Mouse (Mus musculus) heart, postnatal 14 days (tissue): ENCODE data around the gene Irs3. TPM values are rescaled to one million over a fixed set of nuclear protein-coding genes. Genes with fewer than 3 reads are reported as not detected.

Source experiments
- DNase-seq, 2 experiments: peaks; one replicate each; pipeline ENCODE4 v3.0.0; 2021 to 2022
- intact Hi-C: fragments of 180-260 bp; cut with DNase I; formaldehyde crosslinking; loops from one replicate; pipeline ENCODE4 v1.15.1; 2025
- long read RNA-seq, 2 experiments: library from polyadenylated mRNA; stranded (forward); transcript quantifications; one replicate each; pipeline ENCODE4 v2.0.0; 2021
- total RNA-seq, 2 experiments: library from RNA; stranded (reverse); gene quantifications; 2 replicates each; pipeline ENCODE4 v1.2.3; 2021

Irs3 gene
- under 1 TPM; 0.15 to 0.57 TPM for total RNA-seq
- long read RNA-seq, experiment 1, partial matches to known transcripts: 0 of 1 reads
- long read RNA-seq, experiment 1, other reads (novel, unspliced or antisense): 0 of 1 reads
- long read RNA-seq, experiment 2: 0 reads

GRCm38 (mm10) chr5:137645652-137646091, at the start of gene Irs3:
Gene Irs3, minus strand, starts transcription at chr5:137645714.
- DNase-seq: no peak
- intact Hi-C loops: no loop called here

DNA sequence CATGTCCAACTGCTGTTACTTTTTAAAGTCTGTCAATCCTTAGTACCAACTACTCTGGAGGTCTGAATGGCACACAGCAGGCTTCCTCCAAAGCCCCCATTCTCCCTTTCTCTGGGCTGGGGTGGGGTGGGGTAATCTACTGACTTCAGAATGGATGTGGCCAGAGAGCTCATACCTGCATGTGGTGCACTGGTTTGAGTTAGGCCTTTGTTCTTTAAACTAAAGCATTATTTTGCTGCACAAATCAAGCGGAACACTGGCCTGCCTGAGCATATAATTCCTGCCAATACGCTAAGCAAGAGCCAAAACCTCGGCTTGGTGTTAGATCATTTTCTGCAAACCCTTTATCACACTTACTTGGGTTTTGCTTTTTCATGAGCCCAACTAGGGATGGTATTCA, 49.3 kb upstream of the Irs3 start:
- DNase-seq: no peak
- intact Hi-C loops: no loop called here

- DNase-seq: no peak
- intact Hi-C loops: no loop called here
These were observed 46.4 kb upstream of the Irs3 start for GRCm38 (mm10) chr5:137691881-137692280.

DNA sequence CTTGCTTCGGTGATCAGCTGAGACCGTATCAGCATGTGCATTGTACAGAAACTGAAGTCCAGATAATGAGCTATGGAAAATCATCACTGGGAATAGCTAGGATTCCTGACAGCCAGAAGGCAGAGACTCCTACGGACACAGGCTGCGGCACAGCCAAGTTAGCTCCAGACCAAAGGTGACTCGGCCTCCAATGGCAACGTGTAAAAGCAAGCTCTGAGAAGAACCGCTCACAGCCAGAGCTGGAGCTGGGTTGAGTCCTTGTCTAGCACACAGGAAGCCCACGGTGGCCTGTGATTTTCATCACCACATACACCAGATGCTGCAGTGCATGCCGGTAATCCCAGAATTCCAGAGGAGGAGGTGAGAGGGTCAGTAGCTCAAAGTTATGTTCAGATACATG, 45.0 kb upstream of the Irs3 start:
- intact Hi-C loops: no loop called here
- DNase-seq: no peak

DNA sequence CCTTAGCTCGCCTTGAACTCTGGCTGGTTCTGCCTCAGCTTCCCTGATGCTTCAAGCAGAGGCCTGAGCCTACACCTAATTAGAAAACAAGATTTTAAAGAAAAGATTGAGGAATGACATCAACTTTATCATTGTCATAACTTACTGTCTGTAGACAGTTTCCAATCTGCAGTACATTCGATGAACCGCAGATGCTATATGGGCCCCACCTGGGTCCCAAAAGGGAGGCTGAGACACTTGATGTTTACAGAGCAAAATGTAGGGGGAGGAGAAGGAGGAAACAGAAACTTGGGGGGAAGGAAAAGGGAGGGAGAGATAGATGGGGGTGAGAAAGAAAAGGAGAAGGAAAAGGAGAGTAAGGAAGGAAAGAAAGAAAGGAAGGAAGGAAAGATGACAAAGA, 44.5 kb upstream of the Irs3 start:
- DNase-seq: no peak
- intact Hi-C loops: no loop called here

DNA sequence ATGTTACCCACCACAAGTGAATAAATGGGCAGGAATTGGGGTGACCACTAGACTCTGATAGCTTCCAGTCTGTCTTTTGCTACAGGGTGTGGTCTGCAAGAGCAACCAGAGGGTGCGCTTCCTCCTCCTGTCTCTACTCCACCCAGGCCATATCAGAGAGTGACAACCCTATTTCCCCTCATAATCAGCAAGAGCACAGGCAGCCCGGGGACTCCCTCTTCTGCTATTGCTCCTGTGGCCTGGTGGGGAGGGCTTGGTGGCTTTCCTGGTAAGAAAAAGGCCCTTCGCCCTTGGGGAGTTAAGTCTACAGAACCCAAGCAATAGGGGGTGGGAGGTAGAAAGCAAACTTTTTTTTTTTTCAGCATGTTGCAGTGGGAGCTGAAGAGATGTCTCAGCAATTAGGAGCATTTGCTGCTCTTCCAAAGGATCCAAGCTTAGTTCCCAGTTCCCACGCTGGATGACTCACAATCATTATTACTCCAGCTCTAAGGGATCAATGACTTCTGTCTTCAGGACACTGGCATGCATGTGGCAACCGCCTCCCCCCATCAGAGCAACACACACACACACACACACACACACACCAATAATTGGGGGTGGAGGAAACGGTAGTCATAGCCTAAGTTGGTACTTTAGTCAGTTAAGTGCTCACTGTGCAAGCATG, 40.7 kb upstream of the Irs3 start:
- intact Hi-C loops: no loop called here
- DNase-seq: no peak

DNA sequence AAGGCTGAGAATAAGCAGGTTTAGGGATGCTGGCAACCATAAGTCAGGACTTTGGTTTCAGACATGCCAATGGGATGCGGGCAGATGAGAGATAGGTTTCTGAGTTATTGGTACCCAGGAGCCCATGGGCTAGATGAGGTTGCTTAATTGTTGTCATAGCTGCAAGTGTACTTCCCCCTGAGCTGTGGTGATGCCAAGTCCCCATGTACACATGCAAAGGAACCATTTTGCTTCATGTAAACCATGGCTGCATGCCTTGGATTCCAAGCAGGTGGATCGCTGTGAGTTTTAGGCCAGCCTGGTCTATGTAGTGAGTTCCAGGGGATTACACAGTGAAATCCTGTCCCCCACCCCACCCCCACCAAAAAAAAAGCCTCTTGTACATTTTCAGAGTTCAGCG, 40.1 kb upstream of the Irs3 start:
- intact Hi-C loops: loop anchor here (2.0 kb wide), 1 partner anchor 61 kb away; no protein-coding TSS in a partner anchor
- no peak for DNase-seq

- intact Hi-C loops: loop anchor here (2.0 kb wide), 1 partner anchor 62 kb away; no protein-coding TSS in a partner anchor
- DNase-seq: peak; percentile 95
These were observed 39.0 kb upstream of the Irs3 start, which contains the start of gene Agfg2 for GRCm38 (mm10) chr5:137684294-137685123. Gene Agfg2, minus strand, starts transcription at chr5:137684726.

DNA sequence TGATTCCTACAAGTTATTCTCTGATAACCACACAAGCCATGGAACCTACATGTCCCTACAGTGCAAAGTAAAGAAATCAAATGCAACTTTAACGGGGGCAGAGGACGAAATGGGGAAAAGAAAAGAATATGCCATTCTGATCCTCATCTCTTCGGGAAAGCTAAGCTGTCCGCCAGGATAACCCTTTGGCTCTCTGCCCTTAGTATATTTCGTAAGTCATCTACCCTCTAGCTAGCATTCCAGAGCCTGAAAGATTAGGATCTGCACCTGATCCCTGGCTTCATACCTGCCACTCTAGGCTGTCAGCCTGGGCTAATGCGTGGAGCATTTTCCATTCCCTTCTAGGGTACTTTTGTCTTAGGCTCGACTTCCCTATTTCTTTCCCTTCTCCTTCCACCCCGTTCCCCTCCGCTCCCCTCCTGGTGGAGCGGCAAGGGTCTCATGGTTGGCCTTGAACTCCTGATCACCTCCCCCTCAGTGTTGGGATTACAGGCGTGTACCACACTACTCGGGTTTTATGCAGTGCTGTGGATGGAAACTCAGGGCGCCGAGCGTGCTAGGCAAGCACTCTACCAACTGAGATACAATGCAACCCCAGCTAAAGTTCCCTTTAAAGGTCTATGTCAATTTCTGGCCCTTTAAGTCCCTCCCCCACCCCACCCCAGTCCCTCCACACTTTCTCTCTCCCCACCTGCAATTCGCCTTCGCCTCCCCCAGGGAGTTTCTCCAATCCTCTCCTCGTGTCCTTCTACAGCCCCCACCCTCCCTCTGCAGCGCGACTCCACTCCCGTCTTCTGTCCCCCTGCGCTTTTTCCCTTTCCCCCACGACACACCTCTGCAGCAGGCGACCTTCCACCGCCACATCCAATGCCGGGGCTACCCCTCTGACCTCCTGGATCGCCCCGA, 38.1 kb upstream of the Irs3 start:
- no peak for DNase-seq
- intact Hi-C loops: loop anchor here (2.0 kb wide), 1 partner anchor 63 kb away; no protein-coding TSS in a partner anchor

DNA sequence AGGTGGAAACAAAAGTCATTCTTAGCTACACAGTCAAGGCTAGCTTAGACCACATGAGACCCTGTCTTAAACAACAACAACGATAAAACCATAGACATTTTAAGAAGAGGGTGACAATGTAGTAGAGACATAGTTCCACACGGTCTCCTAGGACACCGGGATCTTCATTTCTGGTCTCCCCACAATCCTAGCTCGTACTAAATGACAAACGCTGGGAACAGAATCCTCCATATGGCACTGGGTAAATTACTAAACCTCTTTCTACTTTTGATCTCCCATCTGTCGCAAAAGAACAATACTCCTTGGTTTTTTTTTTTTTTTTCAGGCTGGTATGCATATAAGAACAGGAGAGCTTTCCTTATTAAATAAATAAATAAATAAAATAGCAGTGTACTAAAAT, 37.0 kb upstream of the Irs3 start:
- DNase-seq: no peak
- intact Hi-C loops: no loop called here

GRCm38 (mm10) chr5:137679726-137680125, 34.2 kb upstream of the Irs3 start:
- intact Hi-C loops: no loop called here
- no peak for DNase-seq

DNA sequence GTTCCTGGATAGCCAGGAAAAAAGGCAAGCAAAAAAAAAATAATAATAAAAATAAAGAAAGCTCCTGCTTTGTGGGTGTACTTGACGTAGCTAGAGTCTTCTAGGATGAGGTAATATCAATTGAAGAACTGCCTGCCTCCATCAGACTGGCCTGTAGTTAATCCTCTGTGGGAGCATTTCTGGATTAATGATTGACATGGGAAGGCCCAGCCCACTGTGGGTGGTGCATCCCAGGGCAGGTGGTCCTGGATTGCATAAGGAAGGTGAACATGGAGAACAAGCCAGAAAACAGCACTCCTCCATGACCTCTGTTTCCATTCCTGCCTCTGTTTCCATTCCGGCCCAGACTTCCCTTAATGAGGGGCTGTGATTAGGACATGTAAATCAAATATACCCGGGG, 33.2 kb upstream of the Irs3 start:
- DNase-seq: no peak
- intact Hi-C loops: no loop called here

- DNase-seq: no peak
- intact Hi-C loops: no loop called here
These were observed 32.3 kb upstream of the Irs3 start for GRCm38 (mm10) chr5:137677859-137678258.

GRCm38 (mm10) chr5:137674786-137675185, 29.3 kb upstream of the Irs3 start:
- intact Hi-C loops: no loop called here
- DNase-seq: no peak

DNA sequence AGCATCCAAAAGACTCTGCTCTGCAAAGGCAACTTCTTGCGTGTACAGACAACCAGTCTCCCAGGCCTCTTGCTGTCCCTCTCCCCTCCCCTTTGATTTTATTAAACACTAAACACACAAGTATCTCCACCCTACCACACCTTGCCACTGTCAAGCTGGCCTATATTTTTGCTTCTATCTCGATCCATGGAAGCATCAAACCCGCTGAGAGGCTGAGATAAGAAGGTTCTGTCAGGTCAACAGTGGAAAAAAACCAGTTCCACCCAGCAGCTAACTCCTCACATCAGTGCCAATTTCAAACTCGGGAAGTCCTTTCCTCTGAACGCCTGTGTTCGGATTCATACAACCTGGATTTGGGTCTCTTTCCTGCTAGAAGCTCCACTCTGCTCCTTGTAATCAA, 27.5 kb upstream of the Irs3 start:
- DNase-seq: no peak
- intact Hi-C loops: no loop called here

DNA sequence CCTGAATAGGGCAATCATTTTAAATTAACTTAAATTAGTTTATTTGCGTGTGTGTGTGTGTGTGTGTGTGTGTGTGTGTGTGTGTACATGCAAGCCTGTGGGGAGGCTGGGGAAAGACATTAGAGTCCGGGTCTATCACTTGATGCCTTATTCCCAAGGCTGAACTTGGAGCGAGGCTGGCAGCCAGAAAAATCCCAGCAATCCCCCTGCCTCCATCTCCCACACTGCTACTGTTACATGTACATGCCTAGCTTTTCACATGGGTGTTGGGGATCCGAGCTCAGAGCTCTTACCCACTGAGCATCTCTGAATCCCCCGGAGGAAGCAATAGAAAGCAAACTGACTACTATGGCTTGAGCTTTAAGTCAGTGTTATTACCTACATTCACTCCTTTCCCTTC, 26.8 kb upstream of the Irs3 start:
- intact Hi-C loops: no loop called here

DNA sequence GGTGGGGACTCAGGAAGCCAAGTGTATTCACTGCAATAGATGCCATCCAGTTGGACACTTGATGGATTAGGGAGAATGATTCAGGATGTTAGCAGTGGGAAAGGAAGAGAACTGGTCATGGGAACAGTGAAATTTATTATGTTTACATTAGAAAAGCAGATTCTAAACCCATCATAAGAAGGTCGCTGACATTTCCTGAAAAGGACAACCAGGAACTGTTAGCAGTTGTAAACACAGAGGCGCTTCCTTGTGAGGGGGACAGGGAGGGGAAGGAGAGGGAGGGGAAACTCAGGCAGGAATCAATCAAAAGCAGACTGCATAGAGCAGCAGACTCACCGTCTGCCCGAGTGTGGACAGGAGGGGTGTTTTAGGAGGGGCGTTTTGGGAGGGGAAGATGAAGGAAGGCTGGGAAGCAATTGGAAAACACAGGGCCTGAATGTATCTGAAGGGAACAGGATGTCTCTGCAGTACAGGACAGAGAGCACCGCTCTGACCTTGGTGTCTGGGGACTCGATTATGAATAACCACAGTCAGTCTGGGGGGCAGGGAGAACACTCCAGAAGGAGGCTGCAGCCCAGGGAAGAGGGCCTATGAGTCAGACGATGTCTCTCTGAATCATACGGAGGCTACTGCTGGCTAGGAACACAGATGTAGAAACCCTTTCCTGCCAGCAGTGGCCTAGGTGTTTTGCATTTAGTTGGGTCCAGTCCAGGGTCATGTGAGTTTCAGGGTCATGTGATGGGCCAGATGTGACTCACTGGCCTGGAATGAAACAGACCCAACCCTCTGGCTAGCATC, 26.1 kb upstream of the Irs3 start:
- intact Hi-C loops: no loop called here
- DNase-seq: peak; percentile 76 to 78

More for the DNA sequence above, 26.8 kb upstream of the Irs3 start:
- no peak for DNase-seq

GRCm38 (mm10) chr5:137670240-137670639, 24.7 kb upstream of the Irs3 start:
- DNase-seq: no peak
- intact Hi-C loops: no loop called here

GRCm38 (mm10) chr5:137668971-137669370, 23.5 kb upstream of the Irs3 start:
- intact Hi-C loops: no loop called here
- peak; percentile 53 to 62 for DNase-seq

- intact Hi-C loops: no loop called here
- DNase-seq: no peak
These were observed 17.5 kb upstream of the Irs3 start for GRCm38 (mm10) chr5:137663057-137663456.
